Mouse (Mus musculus): Measurements from ENCODE around the gene Aym1.

DNA sequence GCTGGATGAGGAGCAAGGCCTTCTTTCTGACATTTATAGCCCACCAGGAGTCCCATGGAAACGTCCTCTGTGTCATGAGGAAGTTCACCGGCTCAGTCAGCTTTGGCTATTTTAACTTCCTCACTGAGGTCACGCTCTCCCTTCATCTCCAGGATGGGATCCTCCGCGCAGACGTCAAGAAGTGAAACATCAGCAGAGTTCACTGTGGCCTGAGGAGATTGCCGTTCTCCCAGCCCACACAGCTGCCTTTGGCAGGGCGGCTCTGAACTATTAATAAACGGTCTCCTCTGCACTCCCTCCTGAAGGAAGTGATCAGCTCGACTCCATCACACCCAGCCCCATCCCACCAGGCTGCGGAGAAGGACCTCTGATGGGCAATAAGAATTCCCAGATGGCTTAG, 45.6 kb downstream of the Aym1 start:
- TF ChIP-seq CTCF (IDR thresholded peaks at IDR 0.05; ENCODE audit: extremely low read depth, insufficient read depth, insufficient read length, insufficient replicate concordance), result no peak
- no peak for TF ChIP-seq POLR2A (IDR thresholded peaks at IDR 0.05; ENCODE audit: low read depth, low read length)

All from spleen, adult 2 months (tissue).